Mouse (Mus musculus) left cerebral cortex, adult 2 months (tissue): ENCODE measurements at regions not wholly inside any gene's neighbourhood (a gene's known extent, or its start where the extent isn't known, plus 50 kb on each side); places are given as distances from the start of the nearest gene placed in this dataset.
A peak's percentile ranks its signal among the peaks of the same experiment; 100 is the strongest.
"Not testable (repeated sequence)": the region's sequence is repeated elsewhere in the genome, so short reads cannot be mapped to it uniquely, and the experiment has no call there.

Source experiments
- DNase-seq, 2 experiments: peaks; one replicate each; pipeline ENCODE4 v3.0.0; 2021 to 2022; ENCODE audit warnings: low spot score in 2 of 2, mixed read lengths in 1 of 2; ENCODE audit errors: extremely low spot score in 1 of 2
- H3K27ac ChIP-seq: fragments of 200-600 bp; 2 replicates; pipeline ENCODE4 v1.8.1; 2022
- H3K4me3 ChIP-seq: fragments of 200-600 bp; 2 replicates; pipeline ENCODE4 v1.8.1; 2022
- CTCF ChIP-seq: fragments of 200-600 bp; IDR thresholded peaks from 2 replicates; pipeline ENCODE4 v1.8.1; 2022; ENCODE audit warnings: antibody characterized with exemption, mild to moderate bottlenecking, moderate library complexity
- intact Hi-C: fragments of 180-260 bp; cut with DNase I; formaldehyde crosslinking; loops from one replicate; pipeline ENCODE4 v1.15.1; 2025

DNA sequence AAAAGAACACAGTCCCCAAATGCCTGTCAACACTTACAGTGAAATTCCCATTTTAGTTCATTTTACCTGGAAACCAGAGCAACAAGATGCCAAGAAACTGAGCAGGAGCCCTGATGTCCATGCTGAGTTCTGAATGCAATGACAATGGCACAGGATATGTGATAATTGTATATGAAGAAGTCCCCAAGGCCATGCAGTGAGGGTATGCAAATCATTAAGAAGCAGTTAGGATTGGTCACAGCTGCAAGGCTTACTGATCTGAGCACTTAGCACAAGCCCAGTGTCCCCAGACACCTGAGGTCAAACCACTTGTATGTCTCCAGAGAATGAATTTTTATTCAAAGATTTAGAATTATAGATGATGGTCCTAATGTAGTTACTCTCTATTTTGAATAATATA, 419.0 kb upstream of the Tacstd2 start:
- DNase-seq, H3K4me3 ChIP-seq, intact Hi-C loops, H3K27ac ChIP-seq: not testable (repeated sequence)

DNA sequence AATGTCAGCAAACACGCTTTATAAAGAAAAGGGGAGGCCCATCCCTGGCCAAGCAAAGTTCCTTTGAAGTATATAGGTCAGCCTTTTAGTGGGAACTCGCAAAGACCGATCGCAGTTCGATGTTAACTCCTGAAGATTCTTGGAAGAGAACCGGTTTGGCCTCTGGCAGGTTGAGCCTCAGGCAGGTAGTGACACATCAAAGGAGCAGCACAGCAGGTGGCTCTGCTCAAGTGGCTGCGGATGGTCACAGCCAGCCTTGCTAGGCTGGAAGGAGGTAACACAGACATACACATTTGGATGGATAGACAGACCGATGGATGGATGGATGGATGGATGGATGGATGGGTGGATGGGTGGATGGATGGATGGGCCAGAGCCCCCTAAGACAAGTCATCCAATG, 395.9 kb upstream of the Tacstd2 start:
- intact Hi-C loops, H3K27ac ChIP-seq, DNase-seq, H3K4me3 ChIP-seq: not testable (repeated sequence)

DNA sequence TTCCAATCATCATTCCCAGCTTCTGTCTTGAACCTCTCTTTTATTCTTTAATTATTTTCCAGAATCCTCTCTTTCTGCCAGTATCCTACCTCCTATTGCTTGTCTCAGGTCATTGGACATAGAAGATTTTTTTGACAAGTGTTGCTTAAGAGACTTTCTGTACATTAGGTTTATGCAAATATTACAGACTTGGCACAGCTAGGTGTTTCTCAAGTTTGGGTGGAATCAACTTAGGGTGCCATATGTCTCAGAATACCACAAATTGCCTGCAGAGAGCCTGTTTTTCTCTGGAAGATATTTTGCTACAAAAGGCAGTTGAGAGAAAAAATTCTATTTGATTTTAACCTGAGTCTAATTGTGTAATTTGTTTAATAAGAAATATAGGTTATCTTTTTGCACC, 386.9 kb upstream of the Tacstd2 start:
- TF ChIP-seq CTCF, result no peak
- intact Hi-C loops, result no loop called here
- Histone ChIP-seq H3K27ac (no peak overlapping the region), H3K4me3 (no peak overlapping the region)
- DNase-seq, result no peak

DNA sequence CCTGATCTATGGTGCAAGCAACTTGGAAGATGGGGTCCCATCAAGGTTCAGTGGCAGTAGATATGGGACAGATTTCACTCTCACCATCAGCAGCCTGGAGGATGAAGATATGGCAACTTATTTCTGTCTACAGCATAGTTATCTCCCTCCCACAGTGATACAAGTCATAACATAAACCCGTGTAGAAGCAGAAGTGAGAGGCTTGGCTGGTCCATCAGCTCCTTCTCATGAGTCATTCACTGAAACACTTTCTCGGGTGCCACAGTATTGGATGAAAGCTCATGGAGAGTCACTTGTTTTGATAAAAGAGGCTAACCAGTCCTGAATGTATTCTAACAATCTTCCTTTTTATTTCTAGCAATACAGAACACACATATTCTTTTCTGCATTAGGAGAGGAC, 378.3 kb upstream of the Tacstd2 start:
- no peak overlapping the region for H3K27ac ChIP-seq
- no peak overlapping the region for H3K4me3 ChIP-seq
- intact Hi-C loops, result no loop called here
- no peak for DNase-seq
- no peak for TF ChIP-seq CTCF

DNA sequence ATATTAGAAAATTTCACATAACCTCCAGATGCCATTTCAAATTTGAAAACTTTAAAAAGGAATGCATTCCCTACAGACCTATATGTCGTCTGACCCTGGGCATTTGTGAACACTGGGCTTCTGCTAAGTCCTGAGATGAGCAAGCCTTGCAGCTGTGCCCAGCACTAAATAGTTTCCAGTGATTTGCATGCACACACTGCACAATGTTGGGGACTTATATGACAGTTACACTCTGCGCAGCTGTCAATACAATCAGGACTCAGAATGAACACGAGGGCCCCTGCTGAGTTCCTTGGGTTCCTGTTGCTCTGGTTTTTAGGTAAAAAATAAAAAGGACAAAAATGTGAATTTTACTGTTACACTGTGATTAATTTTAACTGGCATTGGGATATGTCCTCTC, 377.7 kb upstream of the Tacstd2 start:
- intact Hi-C loops, result no loop called here
- no peak for TF ChIP-seq CTCF
- H3K4me3 ChIP-seq, result no peak overlapping the region
- H3K27ac ChIP-seq, result no peak overlapping the region
- no peak for DNase-seq

DNA sequence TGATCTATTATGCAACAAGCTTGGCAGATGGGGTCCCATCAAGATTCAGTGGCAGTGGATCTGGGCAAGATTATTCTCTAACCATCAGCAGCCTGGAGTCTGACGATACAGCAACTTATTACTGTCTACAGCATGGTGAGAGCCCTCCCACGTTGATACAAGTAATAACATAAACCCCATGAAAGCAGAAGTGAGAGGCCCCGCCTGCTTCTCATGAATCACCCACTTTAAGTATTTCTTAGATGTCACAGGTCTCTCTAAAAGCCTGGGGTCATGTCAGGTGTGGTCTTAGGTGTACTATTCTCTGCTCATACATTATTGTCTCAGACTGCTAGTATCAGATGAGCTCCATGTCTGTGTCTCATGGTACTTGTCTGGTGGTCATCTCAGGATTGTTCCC, 360.9 kb upstream of the Tacstd2 start:
- intact Hi-C loops, result no loop called here
- DNase-seq, result no peak
- TF ChIP-seq CTCF, result no peak
- H3K4me3 ChIP-seq, result no peak overlapping the region
- no peak overlapping the region for H3K27ac ChIP-seq

DNA sequence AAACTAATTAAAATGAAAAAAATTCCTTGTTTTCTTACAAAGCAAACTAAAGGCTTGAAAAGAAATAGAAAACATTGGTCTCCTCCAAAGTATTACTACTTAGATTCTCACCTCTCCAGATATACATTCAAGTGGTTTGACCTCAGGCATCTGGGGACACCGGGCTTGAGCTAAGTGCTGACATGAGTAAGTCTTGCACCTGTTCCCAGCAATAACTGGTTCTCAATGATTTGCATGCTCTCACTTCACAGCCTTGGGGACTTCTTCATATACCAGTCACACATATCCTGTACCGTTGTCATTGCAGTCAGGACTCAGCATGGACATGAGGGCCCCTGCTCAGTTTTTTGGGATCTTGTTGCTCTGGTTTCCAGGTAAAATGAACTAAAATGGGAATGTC, 360.3 kb upstream of the Tacstd2 start:
- DNase-seq, result no peak
- intact Hi-C loops, result no loop called here
- no peak for TF ChIP-seq CTCF
- H3K27ac ChIP-seq, result no peak overlapping the region
- H3K4me3 ChIP-seq, result no peak overlapping the region

DNA sequence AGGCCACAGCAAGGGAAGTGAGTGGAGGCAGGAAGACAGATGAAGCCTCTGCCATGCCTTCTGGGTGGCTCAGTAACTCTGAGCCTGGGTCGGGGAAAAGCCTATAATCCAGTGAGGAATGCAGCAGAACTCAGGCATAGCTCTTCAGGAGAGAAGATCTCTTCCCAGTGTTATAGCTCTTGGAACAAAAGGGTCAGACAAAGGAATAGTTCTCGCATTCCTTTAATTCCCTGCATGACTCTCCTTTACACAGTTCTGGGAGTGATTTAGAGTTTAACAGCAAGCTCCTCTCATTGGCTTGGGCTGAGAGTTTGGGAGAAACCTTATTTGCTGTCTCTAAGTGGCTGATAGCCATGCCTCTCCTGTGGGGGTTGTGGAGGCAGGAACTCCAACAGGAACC, 352.0 kb upstream of the Tacstd2 start:
- no peak for TF ChIP-seq CTCF
- no peak overlapping the region for H3K27ac ChIP-seq
- intact Hi-C loops, result no loop called here
- no peak for DNase-seq
- H3K4me3 ChIP-seq, result no peak overlapping the region

DNA sequence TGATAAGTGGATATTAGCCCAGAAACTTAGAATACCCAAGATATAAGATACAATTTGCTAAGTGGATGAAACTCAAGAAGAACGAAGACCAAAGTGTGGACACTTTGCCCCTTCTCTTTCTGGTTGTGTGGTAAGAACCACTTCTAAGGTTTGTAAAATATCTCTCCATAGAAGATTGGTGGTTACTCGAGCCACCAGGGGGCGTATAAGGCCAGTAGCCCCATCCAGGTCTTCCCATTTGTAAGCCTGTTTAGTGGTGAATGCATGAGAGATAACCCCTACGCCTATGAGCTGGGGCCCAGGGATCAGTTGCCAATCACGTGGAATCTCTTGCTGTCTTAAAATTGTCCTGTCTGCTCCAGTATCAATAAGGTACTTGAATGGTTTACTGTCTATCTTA, 349.3 kb upstream of the Tacstd2 start:
- no peak for TF ChIP-seq CTCF
- Histone ChIP-seq H3K4me3 (no peak overlapping the region), H3K27ac (no peak overlapping the region)
- intact Hi-C loops, result no loop called here
- DNase-seq, result no peak

DNA sequence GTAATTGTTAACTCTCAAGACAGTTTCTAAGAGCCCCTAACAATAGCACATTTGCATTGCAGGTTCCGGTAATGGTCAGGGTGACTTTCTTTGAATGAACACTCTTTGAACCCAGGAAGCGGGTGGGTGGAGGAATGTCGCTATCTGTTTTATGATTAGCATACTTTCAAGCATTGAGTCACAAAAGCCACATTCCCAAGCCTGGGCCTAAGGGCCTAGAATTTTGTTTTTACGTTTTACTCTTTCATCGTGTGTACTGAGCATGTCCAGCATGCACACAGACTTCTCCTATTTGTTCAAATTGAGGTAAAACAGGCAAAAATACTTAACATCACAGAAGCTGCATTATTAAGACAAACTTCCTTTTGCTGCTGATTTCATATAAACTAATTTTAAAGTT, 345.9 kb upstream of the Tacstd2 start:
- H3K4me3 ChIP-seq, H3K27ac ChIP-seq, DNase-seq, intact Hi-C loops: not testable (repeated sequence)

DNA sequence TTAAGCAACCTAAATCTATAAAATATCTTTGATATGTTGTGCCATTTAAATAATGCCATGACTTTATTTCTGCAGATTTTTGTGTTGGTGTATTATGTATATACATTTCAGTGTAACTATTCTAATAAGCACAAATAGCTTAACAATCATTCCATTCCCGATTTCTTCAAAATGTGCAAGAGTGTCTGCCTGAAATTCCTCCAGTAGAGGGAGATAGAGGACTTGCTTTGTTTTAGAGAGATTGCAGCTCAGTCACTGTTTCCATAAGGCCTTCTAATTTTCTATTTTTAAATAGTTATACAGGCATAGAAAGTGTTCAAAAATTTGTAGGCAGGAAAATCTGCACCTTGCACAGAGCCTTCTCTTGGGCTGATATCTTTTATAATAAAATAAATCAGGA, 322.3 kb upstream of the Tacstd2 start:
- H3K27ac ChIP-seq, H3K4me3 ChIP-seq, DNase-seq: not testable (repeated sequence)
- peak; percentile 55 for TF ChIP-seq CTCF
- intact Hi-C loops, result loop anchor here (10.0 kb wide), 1 partner anchor 177 kb away; no protein-coding TSS in a partner anchor

DNA sequence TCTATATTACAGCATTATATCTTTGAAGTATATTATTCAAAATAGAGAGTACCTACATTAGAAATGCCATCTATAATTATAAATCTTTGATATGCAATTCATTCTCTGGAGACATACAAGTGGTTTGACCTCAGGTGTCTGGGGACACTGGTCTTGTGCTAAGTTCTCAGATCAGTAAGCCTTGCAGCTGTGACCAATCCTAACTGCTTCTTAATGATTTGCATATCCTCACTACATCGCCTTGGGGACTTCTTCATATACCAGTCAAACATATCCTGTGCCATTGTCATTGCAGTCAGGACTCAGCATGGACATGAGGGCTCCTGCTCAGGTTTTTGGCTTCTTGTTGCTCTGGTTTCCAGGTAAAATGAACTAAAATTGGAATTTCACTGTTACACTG, 303.9 kb upstream of the Tacstd2 start:
- H3K27ac ChIP-seq, DNase-seq, H3K4me3 ChIP-seq, intact Hi-C loops: not testable (repeated sequence)

DNA sequence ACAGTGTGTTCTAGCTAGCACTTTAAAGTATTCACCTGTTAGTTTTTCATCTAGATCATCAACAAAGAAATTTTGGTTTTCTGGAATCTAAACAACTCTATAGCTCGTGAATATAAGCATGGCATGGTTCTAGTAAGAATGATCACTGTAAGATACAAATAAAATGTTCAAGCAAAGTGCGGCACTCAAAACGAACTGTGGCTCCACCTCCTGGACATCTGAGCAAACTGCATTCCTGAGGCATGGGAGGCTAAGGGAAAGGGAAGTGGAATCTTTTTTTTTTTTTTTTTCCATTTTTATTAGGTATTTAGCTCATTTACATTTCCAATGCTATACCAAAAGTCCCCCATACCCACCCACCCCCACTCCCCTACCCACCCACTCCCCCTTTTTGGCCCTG, 276.9 kb upstream of the Tacstd2 start:
- peak in 1 of 2 experiments; percentile 9 for DNase-seq
- intact Hi-C loops, result loop anchor here (5.0 kb wide), 1 partner anchor 360 kb away; no protein-coding TSS in a partner anchor
- not testable (repeated sequence) for H3K27ac ChIP-seq, H3K4me3 ChIP-seq
- TF ChIP-seq CTCF, result peak; percentile 51

DNA sequence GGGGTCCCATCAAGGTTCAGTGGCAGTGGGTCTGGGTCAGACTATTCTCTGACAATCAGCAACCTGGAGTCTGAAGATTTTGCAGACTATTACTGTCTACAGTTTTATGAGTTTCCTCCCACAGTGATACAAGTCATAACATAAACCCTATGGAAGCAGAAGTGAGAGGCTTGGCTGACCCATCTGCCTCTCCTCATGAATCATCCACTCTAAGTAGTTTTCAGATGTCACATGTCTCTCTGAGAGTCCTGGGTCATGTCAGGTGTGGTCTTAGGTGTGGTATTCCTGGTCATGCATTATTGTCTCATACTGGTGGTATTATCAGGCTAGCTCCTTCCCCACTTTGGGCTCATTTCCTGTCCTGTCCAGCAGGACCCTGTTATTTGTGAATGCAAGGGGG, 255.8 kb upstream of the Tacstd2 start:
- intact Hi-C loops, result no loop called here
- no peak for DNase-seq
- TF ChIP-seq CTCF, result no peak
- no peak overlapping the region for H3K27ac ChIP-seq
- no peak overlapping the region for H3K4me3 ChIP-seq
